Mouse (Mus musculus) liver, adult (tissue): ENCODE results near the gene Pmf1.

Experiments used
- GATA4 ChIP-seq: IDR thresholded peaks from 2 replicates; pipeline ENCODE4 v1.6.1; 2014; ENCODE audit warnings: mild to moderate bottlenecking, low read length; ENCODE audit not compliant: insufficient replicate concordance

The Pmf1 gene

GRCm38 (mm10) chr3:88447676-88448183 lies 37.6 kb upstream of the Pmf1 start:
- TF ChIP-seq GATA4 = no peak

- no peak for TF ChIP-seq GATA4
Measured at GRCm38 (mm10) chr3:88446471-88447123, 36.5 kb upstream of the Pmf1 start.

DNA sequence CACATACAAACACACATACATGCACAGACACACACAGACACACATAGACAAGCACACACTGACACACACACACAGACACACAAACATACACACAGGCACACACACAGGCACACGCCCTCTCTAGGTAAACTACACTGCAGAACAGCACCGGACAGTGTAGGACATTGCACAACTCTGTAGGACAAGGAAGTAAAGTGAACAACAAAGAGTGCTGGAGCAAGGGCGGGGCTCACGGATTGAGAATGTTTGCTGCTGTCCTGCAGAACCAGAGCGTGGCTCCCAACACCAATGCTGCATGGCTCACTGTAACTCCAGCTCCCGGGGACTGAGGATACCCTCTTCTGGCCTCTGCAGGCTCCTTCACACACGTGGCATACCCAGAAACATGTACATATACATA lies 32.8 kb upstream of the Pmf1 start:
- no peak for TF ChIP-seq GATA4

GRCm38 (mm10) chr3:88442488-88442887 lies 32.4 kb upstream of the Pmf1 start:
- TF ChIP-seq GATA4 = no peak

DNA sequence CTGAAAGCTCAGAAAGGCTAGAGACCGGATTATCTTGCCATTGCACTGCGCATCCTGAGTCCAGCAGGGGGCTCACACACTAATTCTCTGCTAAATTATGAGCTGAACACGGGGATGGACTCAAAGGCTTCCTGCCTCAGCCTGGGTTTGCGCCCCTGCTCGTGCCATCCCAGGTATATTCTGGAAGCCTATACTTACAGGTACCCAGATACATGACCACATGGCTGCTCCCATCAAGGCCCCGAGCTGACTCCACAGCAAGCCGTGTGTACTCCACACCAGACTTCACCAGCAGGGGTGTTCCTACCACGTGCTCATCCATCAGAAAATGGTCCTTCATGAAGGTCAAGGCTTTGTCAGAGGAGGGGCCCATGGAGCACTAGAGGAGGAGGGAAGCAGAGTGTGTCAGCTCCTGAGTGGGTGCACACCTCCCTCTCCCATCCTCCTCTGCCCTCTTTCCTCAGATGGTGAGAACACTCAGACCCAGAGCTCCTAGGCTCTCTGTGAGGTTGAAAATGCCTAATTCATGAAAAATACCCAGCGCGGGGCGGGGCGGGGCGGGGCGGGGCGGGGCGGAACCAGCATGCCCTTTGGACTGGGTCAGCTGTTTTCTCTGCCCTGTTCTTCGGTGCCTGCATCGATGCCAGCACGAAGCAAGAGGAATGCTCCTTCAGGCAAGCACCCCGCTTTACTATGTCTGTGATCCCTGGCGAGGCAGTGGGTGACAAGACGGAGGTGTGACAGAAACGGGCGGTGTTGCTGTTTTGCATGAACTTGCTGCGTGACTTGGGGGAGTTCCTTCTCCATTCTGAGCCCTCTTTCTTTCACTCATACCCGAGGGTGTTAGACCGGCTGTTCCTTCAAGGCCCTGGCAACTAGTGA lies 30.6 kb upstream of the Pmf1 start:
- TF ChIP-seq GATA4 = no peak

DNA sequence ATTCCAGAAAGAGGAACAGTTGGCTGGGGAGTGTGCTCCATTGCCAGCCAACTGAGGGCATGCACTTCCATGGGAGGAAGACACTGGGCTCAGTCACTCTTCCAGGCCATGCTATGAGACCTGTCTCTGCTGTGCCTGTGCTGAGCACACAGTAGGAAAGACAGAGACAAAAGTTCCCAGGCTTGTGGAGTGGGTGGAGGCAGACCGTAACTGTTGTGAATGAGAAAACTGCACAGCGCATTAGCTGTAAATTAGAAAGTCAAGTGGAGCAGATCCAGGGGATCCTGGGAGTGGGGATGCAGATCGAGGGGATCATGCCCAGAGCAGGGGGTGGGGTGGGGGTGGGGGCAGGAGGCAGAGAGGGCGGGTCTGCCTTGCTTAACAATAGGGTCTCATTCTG lies 29.5 kb upstream of the Pmf1 start:
- TF ChIP-seq GATA4 = no peak

DNA sequence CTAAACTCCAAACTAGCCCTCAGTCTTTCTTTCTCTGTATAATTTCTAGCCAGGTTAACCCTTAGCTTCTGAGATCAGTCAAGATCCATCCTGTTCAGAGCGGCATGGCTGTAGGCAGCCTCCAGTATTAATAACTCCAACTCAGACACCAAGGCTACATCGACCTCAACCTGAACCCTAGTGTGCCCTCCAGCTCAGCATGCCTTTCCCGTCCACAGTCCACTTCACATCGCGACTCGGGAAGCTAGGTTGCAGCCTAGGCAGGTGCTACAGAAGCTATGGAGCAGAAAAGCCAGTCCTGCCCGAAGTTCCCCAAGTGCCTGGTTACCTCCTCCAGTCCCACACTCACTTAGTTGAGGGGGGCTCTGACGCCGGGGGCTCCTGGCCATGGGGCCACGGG lies 27.3 kb upstream of the Pmf1 start:
- TF ChIP-seq GATA4 = no peak

DNA sequence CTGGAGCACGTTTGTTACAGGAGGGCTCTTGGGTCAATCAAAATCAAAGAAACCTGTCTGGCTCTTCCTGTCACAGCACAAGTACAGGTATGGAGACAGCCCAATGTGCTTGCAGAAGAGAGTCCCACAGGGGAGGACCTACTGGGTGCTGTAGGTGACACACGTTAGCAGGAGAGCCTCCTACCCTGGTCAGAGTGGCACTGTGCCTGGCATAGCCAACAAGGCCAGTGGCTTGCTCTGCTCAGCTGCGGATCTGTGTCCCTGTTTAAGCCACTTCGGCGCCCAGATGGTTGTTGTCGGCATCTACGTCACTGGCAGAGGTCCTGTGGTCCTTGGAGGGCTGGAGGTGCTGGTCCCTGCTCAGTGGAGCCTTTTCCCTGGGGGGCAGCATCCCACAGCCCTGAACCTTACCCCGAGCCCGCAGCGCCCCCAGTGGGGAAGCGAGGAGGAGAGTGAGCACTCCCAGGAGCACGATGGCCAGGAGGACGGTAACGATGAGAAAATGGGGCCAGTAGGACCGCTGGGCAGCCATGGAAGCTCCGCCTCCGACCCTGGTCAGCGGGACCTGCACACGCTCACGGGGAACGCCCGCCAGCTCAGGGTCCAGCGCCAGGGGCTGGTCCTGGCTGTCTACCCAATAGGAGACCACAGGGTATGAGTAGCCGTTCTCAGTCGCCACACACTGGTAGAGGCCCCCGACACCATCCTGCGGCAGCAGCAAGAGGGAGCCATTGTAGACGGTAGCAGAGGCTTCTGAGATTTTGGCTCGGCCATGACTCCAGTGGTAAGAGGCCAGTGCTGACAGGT lies 26.5 kb upstream of the Pmf1 start:
- no peak for TF ChIP-seq GATA4

GRCm38 (mm10) chr3:88435515-88435914 lies 25.4 kb upstream of the Pmf1 start:
- TF ChIP-seq GATA4 = no peak

DNA sequence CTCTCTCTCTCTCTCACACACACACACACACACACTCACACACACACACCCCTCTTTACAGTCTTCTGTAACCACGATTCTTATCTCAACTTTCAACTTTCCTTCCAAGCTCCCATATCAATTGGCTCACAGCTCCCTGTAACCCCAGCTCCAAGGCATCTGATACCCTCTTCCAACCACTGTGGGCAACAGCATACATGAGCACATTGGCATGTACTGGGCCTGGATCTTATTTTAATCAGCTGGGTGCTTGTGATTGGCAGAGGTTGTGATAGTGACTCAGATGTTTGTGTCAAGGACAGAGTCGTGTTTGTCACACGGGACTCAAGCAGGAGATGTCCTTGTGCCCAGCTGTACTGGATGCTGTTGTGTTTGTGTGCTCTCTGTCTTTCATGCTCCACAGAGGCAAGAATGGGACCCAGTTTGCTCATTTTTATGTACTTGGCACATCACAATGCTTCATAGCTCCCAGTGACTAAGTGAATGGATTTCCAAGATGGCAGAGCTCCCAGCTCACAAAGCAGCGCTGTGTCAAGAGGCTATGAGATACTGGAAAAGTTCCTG lies 17.3 kb upstream of the Pmf1 start:
- TF ChIP-seq GATA4 = no peak

GRCm38 (mm10) chr3:88425708-88426420 lies 15.7 kb upstream of the Pmf1 start:
- no peak for TF ChIP-seq GATA4

GRCm38 (mm10) chr3:88425330-88425689 lies 15.2 kb upstream of the Pmf1 start:
- no peak for TF ChIP-seq GATA4

DNA sequence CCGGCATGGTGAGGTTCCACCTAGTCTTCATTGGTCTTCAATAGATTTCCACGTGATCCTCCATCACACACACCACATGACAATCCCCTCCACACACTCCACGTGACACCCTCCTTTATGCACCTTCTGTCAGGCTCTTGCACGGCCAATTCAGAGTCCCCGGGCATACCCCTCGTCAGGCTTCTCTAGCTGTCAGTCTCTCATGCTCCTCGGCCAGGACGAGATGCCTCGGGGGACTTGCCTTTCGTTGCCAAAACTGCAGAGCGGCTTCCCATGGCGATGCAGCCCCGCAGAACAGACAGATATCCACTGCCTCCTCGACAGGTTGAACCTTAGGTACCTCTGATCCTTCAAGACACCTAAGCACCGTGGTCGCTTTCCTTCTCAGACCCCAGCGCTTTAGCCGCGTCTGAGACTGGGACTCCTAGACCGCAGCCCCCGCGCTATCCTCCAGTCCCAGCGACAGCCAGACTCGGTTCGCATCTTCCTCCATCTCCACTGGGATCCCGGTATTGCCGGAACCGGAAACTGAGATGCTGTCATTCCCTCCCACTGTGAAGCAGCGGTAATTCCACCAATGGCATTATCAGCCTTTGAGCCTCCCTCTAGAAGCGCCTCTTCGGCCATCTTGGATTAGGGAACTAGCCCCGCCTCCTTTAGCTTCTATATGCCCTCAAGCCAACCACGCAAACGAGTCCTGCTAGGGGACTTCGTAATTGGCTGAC lies 14.6 kb upstream of the Pmf1 start, which contains the start of gene Slc25a44:
TSS of gene Slc25a44 (minus strand) at position 535 of the 725 bp plus-strand sequence.
- peak; percentile 10; the same call in 1 of the 2 replicates for TF ChIP-seq GATA4
